Mouse (Mus musculus) embryo, embryonic 11 days (tissue): ENCODE measurements around the gene Dzip1.

Source experiments
- DNase-seq: peaks from one replicate; pipeline ENCODE4 v3.0.0-alpha.2; 2015

Dzip1 gene

DNA sequence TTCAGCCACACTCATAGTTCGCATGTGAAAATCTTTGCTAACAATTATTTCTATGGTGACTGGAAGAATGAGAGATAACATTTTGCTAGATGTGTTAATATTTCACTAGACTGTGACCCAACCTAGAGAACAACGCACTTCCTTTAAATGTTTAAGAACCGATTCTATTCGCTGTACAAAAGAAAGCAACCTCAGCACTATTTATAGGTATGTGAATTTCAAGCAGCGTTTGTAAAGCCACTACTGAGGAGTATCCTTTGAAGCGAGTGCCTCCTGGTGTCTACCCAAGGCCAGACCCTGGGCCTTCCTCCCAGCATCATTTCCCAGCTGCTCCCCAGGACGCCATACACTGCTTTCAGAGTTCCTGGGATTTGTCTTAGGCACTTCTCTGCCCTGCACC is 4.6 kb downstream of the Dzip1 start:
- no peak for DNase-seq

DNA sequence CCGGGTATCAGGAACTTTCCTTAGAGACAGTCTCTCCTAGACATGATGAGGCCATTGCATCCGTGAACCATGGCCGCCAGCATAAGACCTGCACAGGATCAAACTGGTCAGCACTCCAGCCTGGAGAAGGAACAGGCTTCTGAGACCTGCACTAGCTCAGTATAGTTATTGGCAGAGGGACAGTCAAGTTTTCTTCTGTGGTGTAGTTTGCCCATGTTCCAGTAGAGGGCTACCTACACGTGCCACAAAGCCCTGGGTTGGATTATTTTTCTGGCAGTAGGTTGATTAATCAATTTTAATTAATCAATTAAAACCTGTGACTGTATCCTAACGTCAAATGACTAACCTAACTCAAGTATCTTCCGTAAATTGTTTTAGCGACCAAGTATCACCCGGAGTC is 6.2 kb downstream of the Dzip1 start:
- DNase-seq = no peak

DNA sequence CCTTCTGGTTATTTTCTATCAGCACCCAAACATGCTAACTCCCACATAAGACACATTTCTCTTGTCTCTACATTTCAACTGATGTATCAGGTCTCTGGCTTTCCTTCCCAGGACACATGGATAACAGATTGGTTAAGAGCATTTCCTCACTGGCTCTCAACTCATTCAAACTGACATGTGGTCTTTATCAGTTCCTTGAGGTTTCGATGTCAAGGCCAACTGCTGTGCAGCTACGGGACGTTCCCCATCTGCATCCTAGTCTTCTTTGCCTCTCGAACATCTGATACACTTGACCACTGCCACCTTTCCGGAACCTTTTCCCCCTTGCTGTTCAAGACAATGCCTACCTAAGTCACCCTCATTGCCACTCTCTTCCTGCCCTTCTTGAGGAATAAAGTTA is 11.6 kb downstream of the Dzip1 start:
- no peak for DNase-seq

DNA sequence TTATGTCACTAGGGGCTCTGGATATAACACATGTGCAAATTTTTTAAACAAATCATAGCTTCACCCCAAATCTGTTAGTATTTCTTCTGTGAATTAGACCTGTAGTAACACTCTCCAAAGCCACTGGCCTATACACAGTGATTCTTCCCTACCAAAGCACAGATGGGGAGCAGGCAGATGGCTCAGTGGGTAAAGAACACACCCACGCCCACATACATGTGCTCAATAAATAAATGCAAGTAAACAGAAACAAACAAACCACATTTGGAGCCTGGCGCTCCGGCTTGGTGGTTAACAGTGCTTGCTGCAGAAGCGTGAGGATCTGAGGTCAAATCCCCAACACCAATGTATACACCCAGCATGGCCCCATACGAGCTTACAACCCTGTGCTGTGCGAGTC is 13.7 kb downstream of the Dzip1 start:
- no peak for DNase-seq

DNA sequence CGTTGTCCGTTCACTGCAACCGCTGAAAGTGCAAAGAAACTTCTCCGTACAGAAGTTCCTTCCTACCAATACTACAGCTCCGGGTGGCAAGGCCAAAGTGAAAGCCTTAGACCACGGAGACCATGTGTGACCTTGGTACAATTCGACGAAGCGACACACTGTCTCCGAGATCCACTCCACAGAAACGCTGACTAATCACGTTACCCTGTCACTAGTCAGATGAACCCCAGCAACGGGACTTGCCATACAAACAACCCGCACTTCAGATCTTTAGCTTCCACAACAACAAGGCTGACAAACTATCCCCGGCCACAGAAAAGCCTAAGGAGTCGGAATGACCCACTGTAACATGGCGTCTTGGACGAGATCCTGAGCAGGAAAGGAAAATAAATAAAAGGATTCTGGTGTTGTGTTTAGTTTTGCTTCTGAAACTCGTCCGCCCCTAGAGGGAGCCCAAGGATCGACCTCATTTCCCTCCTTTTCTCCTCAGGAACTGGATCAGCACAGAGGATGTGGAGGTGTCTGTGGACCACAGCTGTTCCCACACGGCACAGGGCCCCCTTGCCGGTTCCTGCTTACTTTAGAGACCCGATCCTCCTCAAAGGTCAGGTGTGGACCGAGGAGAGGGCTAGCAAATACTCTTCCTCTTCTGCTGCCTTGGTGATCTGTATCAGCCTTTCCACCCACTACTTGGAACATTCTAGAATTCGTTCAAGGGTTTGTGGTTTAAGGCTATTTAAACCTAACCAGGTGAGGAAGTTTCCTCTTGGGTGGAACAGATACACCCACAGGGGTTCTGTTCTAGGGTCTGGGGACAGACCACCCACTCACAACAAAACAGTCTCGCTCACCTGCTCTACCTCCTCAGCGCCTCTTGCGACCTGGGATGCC is 14.7 kb downstream of the Dzip1 start:
- DNase-seq = peak; percentile 70

DNA sequence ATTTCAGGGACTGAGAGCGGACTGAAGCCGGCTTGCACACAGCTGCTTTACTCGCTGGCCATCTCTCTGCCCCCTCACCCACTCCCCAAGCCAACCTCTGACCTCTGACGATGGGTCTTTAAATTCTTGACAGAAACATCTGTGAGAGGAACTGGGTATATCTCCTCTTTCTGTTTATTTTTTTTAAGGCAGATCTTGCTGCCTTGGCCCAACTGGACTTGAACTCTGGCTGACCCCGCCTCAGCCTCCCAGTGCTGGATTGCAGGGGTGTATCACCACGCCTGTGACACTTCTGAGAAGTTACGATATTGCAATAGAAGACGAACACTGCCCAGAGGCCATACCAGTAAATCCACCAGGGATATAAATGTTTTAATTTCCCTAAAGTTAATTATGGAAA is 15.4 kb downstream of the Dzip1 start:
- peak; percentile 26 for DNase-seq

DNA sequence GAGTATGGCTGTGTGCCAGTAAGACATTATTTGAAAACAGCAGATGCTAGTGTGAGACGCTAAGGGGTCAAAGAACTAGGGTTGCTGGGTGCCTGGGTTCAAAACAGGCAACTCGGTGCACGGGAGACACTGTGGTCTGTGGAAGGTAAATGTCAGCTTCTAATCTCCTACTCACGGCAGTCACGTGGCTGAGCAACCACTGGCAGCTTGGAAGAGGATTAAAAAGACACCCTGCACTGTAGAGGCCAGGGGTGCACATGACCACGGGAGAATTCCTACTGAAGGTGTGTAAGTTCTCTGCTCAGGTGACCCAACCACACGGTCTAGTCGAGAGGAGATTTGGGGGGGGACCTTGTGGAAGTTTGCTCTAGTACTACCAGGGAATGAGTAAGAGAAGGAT is 17.7 kb downstream of the Dzip1 start:
- DNase-seq = no peak

DNA sequence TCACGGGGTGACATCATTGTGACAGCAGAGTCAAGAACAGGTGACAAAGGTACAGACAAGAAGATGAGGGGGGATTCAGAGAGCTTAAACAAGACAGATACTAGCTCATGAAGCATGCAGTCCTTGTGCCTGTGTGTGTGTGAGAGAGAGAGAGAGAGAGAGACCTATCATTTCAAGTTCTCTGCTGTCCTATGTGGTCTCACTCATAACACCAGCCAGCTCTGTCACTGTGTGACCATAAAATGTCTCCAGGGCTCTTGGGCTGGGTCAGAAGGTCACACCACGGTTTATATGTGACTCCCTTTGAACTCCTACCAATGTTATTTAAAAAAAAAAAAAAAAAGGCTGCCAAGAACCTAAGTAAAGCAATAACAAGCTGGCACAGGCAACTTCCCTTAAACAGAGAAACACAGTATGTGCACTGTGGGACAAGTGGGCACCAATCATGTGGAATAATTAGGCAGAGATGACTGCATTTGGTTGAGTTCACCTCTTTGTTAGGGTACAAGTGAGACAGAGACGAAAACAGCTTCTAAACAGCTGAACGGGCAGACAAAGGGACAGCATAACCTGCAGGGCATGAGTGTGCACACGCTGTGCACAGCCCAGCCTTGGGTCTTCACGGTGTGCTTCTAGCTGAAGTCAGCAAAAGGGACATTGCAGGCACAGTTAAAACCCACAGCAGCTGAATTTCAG is 21.2 kb downstream of the Dzip1 start:
- DNase-seq = no peak

DNA sequence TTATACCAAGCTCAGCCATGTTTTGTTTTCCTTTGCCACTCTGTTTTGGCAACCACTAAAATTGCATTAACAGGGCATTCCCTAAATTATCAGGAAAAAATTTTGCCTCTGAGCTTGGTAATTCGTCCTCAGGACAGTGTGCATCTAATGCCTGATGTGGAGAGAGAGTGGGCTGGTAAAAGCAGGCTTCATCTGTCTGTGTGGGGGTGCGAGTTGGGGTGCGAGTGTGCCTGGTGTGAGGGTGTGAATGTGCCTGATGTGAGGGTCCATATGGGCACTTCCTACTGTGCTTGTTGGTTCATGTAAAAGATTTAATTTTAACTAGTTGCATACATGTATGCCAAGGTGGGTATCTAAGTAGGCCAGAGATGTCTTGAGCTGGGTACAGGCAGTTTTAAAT is 21.9 kb downstream of the Dzip1 start:
- DNase-seq = no peak

DNA sequence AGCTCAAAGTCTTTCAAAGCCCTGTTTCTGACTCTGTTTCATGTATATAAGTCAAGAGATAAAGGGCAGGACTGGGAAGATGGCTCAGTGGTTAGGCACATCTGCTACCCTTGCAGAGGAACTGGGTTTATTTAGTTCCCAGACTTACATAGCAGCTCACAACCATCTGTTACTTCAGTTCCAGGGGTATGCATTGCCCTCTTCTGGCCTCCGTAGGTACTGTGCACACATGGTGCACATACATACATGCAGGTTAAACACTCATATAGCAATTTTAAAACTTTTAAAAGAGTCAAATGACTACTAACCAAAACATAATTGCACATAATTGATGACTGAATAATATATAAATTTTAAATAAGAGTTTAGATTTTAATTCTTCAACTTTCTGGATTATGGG is 24.3 kb downstream of the Dzip1 start:
- DNase-seq = no peak

DNA sequence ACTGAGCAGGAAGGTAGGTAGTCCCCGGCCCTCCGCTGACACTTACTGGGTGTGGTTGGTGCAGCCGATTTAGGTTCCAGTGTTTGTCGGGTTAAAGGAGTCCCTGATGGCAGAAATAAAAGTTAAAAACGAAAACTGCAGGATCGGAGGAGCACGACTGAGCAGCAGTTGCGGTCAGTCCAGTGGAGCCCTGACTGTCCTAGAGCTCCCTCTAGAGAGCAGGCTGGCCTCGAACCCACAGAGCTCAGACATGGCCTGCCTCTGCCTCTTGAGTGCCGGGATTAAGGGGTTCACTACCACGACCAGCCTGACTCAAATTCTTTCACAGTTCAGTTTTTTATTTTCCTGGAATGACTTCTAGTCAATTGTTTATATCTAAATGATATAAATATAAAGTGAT is 25.3 kb downstream of the Dzip1 start:
- no peak for DNase-seq

DNA sequence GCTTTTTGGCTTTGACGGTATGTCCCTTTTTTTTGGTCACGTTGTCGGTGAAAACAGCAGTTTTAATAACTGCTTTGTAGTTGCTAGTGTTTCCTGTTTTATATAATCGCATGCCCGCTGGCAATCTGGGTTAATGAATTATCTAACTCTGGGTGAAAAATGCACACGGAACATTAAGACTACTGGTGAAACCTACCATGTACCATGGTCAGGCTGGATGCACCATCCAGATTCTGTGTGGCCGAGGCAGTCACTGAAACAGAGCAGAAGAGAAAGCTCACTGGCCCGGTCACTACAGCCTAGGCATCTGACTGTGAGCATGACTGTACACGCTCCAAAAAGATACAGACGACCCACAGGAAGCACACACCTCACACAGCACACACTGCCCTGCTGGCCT is 29.6 kb downstream of the Dzip1 start:
- DNase-seq = no peak

DNA sequence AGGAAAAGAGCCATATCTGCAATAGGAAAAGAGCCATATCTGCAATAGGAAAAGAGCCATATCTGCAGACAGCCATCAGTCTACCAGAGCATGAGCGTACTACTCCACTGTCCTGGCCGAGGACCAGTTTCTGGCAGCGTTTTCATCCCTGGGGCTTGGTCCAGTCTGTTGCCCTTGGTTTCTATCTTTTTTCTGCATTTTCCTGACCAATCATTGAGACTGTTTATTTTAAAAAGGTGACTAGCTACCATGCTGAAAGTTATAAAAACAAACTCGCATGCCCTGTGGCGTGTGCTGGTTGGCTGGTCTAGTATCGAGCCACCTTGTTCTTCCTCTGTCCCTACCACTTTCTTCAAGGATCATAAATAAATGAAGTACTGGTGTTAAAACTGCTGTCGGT is 30.0 kb downstream of the Dzip1 start:
- DNase-seq = no peak

DNA sequence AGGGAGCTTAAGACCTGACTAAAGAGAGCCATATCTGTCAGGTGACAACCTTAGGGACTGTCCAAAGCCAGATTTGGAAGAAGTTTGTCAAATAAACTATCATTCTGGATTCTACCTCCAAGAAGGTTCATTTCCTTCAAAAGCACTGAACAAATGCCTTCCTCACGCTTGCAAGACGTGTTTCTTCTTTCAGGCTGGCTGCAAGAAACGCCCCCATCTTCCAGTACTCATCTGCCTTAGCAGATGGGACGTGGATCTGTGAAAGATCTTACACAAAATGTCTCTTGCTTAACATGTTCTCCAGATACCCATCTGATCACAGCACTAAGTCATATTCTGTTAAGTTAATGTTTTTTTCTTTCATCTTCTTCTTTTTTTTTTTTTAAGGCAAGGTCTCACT is 35.2 kb downstream of the Dzip1 start:
- DNase-seq = no peak

DNA sequence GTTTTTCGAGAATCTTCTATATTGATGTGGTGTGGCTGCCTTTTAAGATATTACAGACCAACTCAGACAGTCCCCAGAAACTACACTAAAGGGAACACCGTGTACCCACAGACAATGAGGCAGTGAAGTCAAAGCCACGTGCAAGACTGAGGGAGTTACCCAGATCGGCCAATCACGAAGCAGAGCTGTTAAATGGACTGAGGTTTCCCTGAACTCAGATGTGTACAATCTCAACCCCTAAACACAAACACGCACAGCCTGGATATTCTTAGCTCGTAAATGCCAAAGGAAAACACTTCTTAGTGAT is 41.1 kb downstream of the Dzip1 start:
- no peak for DNase-seq

DNA sequence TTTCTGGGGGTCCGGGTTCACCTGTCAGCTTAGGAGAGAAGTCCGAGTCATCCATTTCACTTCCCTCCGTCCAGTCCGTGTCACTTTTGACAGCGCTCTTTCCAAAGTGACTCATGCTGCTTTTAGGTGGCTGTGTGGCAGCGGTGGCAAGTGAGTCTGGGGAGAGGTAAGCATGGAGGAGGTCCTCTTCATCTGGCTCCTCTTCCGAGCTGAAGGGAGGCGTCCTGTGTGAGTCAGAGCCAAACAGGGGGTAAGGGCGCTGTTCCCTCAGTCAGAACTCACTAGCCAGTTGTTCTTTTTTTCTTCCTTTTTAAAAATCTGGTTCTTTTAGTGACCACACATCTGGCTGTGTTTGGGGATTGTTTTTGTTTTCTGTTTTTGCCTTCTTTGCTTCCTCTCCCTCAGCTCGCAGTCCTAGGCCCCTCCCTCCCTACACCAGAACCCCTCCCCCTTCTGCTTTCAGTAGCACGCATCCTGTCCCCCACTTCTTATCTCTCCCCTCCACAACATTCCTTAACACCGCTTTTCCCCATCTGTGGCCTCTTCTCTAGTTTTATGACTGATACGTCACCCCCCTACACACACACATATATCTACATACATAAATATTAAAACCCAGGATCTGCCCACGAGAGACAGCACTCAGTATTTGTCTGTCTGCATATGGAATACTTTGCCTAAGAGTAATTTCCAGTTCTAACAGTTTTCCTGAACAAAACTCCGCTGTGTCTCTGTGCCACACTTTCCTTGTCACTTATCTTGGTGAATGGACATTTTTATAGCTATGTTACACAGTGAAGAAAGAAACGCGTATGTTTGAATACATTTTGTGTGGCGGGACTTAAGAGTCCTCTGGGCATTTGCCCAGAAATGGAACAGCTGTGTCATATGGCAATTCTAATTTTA is 41.7 kb downstream of the Dzip1 start:
- DNase-seq = no peak

DNA sequence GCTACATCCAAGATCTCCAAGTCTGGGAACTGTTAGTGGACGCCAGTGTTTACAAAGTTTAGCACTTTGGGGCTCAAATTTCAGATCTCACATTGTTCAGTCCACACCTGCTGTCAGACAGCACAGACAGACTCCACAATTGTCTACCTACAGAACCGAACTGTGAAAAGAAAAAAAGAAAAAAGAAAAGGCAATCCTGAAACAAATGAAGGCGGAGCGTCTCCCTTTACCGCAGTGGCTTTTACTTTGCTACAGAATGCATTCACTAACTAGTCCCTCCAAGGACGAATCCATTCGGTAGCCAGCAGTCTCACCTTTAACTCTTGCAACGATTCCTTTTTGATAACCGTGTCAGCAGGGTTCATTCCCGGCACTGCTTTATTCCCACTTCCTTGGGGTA is 44.6 kb downstream of the Dzip1 start:
- DNase-seq = no peak

DNA sequence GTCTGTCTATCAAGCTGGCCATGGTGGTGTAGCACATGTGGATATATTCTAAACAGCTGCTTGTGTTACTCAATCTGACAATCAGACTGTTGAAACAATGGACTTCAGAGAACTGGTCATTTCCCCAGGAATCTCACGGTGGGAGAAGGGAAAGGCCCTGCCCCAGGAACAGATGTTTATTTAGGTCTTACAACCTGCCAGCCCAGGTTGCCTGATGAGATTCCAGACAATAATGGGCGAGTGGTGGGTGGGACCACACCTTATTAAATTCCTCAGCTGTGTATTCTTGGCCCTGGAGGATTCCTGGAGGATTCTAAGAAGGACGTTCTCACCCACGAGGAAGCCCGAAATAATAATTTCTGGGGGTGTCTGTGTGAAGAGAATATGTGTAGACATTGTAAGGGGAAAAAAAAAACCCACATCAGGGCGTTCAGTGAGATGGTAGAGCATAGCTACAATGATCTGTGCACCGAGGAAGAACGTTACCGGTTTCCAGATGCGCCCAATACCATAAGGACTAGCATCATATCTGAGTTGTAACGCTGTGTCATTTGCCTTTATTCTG is 46.8 kb downstream of the Dzip1 start:
- no peak for DNase-seq

DNA sequence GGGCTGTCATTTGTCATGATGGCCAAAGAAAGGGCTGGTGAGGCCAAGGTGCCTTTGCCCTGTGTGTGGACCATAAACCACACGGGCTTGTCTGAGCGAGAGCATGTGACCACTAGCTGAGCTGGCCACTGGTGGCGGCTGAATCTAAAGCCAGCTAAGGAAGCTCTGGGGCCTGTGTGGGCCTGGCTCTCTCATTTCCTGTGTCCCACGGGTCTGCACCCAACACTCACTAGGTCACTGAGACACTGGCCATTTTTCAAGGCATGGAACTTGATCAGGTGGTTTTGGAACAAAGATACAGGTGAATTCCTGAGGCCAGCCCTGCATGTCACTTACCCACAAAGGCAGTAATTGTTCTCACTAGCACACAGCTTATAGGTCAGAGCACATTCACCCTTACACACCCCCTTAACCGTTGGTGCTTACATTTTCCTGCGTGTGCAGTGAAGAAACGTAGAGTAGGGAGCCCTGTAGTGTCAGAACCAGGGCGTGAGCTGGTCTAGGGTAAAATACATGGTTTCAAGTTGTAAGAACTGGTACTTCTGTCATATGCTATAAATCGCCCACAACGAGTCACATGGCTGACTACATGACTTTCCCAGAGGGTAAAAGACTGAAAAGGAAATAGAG is 50.4 kb downstream of the Dzip1 start:
- DNase-seq = no peak

DNA sequence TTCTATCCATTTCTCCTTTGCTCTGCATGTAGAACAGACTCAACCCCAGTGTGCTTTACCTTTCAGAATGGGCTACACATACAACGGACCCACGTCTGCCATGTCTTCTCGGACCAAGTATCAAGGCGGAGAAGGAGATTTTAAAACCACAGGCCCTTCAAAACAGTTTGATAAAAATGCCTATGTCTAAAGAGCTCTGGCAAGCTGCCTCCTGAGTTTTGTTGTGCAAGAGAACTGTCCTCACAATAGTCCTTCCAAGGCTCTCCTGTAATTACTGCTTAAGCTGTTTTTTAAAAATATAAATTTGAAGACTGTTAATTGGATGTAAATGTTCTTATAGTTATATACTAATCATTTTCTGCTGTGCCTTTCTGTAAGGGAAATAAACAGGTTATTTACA is 51.1 kb downstream of the Dzip1 start:
- DNase-seq = no peak

DNA sequence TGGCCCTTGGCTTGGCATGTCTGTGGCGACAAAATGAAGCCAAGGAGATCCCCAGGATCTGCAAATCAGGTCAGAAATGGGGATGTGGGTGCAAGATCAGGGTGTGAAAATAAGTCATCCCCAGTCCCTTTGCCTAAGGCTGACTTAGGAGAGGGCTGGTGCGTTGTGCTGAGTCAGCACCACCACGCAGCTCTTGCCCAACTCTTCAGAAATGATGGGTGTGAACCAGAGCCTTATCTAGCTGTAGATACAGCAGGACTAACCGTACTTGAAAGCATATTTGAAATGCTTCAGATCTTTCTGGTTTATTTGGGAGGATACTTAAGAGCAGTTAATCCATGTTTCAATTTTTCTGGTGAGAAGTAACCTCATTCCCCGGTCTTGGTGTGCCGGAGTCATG is 55.5 kb downstream of the Dzip1 start:
- no peak for DNase-seq

DNA sequence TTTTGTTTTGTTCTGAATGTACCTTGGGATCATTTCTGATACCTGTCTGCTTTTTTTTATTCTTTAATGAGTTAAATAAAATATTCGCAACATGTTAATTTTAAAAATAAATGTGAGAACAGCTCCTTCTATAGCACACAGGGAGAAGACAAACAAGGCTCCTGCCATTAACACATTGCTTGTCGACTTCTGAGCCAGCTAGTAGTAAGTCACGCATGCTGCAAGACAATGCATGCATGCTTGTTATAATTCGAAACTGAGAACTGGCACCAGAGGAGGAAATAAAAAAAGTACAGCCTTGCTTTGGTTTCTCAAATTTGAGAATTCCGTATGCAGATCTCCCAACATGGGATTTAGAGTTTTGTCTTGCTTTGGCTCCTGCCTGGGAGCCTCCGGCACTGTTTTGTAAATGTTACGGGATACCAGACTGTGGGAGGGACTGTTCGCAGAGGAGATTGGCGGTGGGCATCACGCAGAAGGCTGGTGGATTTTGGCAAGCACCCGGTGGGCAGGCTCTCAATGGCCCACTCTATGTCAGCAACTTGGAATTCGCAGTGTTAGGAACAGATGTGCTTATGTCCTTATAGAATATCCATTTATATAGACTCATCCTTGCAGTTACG is 57.0 kb downstream of the Dzip1 start:
- no peak for DNase-seq
